Mouse (Mus musculus) embryonic facial prominence, embryonic 13.5 days (tissue): ENCODE measurements around the gene Cog2. TPM values are rescaled to one million over a fixed set of nuclear protein-coding genes. Genes with fewer than 3 reads are reported as not detected.
A peak's percentile ranks its signal among the peaks of the same experiment; 100 is the strongest.

Experiments used
- ATAC-seq: fragments of 200-750 bp; cut with Nextera tagmentation; 2 replicates; pipeline ENCODE4 v1.8.0; 2017; ENCODE audit warnings: low read depth; ENCODE audit not compliant: insufficient number of reproducible peaks, insufficient read depth, low FRiP score, low TSS enrichment
- H3K27ac ChIP-seq: fragments of 300-500 bp; sonication (generic); 2 replicates; pipeline ENCODE4 v1.5.1; 2015; ENCODE audit warnings: moderate library complexity, mild to moderate bottlenecking, inconsistent platforms
- H3K27me3 ChIP-seq: fragments of 300-500 bp; sonication (generic); 2 replicates; pipeline ENCODE4 v1.6.1; 2015; ENCODE audit warnings: mild to moderate bottlenecking, inconsistent platforms
- H3K36me3 ChIP-seq: fragments of 300-500 bp; sonication (generic); 2 replicates; pipeline ENCODE4 v1.6.1; 2015; ENCODE audit warnings: mild to moderate bottlenecking, inconsistent platforms
- H3K4me1 ChIP-seq: fragments of 300-500 bp; sonication (generic); 2 replicates; pipeline ENCODE4 v1.6.1; 2015; ENCODE audit warnings: inconsistent platforms
- H3K4me2 ChIP-seq: fragments of 300-500 bp; sonication (generic); 2 replicates; pipeline ENCODE4 v1.6.1; 2015; ENCODE audit warnings: moderate library complexity, mild to moderate bottlenecking, inconsistent platforms
- H3K4me3 ChIP-seq: fragments of 300-500 bp; sonication (generic); 2 replicates; pipeline ENCODE4 v1.5.1; 2015; ENCODE audit warnings: mild to moderate bottlenecking, inconsistent platforms
- H3K9ac ChIP-seq: fragments of 300-500 bp; sonication (generic); 2 replicates; pipeline ENCODE4 v1.6.1; 2015; ENCODE audit warnings: mild to moderate bottlenecking, inconsistent platforms
- H3K9me3 ChIP-seq: fragments of 300-500 bp; sonication (generic); 2 replicates; pipeline ENCODE4 v1.6.1; 2016; ENCODE audit warnings: inconsistent platforms
- WGBS: fragments of 180-500 bp; shearing (Covaris S2); methylation state at CpG from one replicate; pipeline ENCODE4 v1.1.7; 2015; ENCODE audit warnings: mixed read lengths; 5-methylcytosine and 5-hydroxymethylcytosine counted together
- polyA plus RNA-seq: library from polyadenylated mRNA; unstranded; fragments of >200 nt; fragmentation: Nextera tagmentation; extraction: Ambion mirVana; gene quantifications from 2 replicates; pipeline ENCODE4 v1.2.1, GENCODE M21; 2015

Gene Cog2
- polyA plus RNA-seq, 1 experiment from 2014 or later, result 39.7 TPM

DNA sequence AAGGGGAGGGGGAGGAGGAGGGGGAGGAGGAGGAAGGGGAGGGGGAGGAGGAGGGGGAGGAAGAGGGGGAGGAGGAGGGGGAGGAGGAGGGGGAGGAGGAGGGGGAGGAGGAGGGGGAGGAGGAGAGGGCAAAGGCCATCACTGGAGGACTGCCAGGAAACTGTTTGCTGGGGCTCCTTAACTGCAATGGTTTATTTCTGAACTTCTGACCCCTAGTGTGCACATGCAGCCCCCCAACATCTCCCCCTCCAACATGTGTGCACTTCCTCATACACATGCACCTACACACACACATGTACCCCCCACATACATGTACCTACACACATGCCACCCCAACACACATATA, 51.8 kb downstream of the Cog2 start:
- H3K36me3 ChIP-seq, result no peaks in the 10 kb centered on the region
- no peak overlapping the region for H3K4me3 ChIP-seq
- H3K9me3 ChIP-seq, result no peaks in the 10 kb centered on the region
- no peak overlapping the region for H3K9ac ChIP-seq
- H3K4me1 ChIP-seq, result peaks cover 24% of the 10 kb centered on the region
- ATAC-seq, result no peak
- H3K27me3 ChIP-seq, result no peaks in the 10 kb centered on the region
- no peak overlapping the region for H3K4me2 ChIP-seq
- H3K27ac ChIP-seq, result no peak overlapping the region; the same call in 1 of the 2 replicates

DNA sequence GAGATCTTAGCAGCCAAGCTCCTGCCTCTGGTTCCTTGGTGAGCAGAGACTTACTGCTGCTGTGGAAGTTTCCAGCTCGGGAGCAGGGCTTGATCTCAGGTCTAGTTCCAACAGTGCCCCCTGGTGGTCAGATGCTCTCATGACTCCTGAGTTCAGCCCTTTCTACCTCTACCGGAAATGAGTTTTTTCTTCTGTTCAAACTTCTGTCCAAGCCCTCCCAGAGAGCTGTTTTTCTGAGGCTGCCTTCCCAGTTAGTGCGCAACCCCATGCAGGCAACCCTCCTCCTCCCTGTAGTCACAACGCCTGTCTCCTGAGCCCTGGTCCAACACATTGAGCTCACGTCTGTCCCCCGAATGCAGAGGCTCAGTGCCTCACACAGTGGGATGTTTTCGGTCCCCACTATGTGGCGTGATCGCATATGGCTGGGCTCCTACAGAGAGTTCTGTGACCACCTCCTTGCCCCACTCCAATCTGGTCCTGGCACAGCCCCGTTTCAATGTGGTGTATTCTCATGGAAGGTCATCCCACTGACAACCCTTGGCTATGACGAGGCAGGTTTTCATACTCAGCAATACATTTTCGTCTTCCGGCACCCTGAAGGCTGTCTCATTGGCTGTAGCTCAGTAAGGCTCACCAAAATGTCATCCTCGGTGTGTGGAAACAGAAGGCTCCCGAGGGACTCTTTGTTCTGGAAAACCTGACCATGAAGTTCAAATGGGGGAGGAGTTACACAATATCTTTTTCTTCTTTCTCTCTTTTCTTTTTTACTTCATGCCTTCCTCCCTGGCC, 53.2 kb downstream of the Cog2 start:
- 61% methylated on average over 15 of the region's 15 CpGs for WGBS
- no peaks in the 10 kb centered on the region for H3K36me3 ChIP-seq
- no peak overlapping the region for H3K9ac ChIP-seq
- no peaks in the 10 kb centered on the region for H3K9me3 ChIP-seq
- peaks cover 24% of the 10 kb centered on the region for H3K4me1 ChIP-seq
- no peak overlapping the region for H3K4me3 ChIP-seq
- no peak overlapping the region for H3K4me2 ChIP-seq
- ATAC-seq, result no peak
- no peak overlapping the region for H3K27ac ChIP-seq
- H3K27me3 ChIP-seq, result no peaks in the 10 kb centered on the region

DNA sequence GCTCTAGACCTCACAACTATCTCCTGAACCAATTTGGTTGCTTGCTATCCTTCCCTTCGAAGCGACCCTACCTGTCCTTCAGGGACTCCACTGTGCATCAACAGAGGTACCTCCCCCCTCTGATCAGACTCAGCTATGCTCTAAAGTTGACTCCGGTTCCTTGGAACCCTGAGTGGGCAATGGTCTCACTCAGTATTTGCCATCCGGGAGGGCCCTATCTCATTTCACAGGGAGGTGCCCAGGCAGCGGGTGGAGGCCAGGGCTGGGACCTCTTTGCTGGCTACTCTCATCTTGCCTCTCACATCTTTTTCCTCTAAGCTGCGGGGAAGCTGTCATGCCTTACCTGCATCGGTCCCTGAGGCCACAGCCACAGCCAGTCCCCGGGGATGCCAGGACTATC, 55.2 kb downstream of the Cog2 start, which contains the start of gene Capn9:
TSS of gene Capn9 (plus strand) at position 301 of the 400 bp plus-strand sequence.
- H3K4me3 ChIP-seq, result no peak within 1 kb of the TSS
- H3K4me2 ChIP-seq, result no peak within 1 kb of the TSS
- H3K27ac ChIP-seq, result no peak within 1 kb of the TSS
- no peak for ATAC-seq
- peaks cover 22% of the 10 kb centered on the region for H3K4me1 ChIP-seq
- WGBS, result 89% methylated on average over 8 of the region's 8 CpGs
- no peaks in the 10 kb centered on the region for H3K27me3 ChIP-seq
- no peaks in the 10 kb centered on the region for H3K9me3 ChIP-seq
- no peak within 1 kb of the TSS for H3K9ac ChIP-seq
- H3K36me3 ChIP-seq, result no peaks in the 10 kb centered on the region

DNA sequence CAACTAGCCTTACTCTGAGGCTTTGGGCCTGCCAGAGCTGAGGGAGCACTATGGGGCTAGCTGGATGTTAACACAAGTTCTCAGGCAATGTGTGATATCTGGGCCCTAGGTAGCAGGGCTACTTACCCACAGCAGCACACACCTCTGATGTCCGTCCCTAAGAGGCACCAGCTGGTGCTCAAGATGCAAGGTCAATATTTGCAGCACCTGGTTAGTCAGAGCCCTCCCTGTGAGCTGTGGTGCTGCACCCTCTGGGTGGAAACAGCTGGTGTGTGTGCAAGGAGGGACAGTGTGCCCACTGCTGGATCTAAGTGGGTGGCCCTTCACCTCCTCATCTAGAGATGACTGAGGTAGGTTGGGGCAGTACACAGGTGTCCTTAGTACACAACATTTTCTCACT, 56.2 kb downstream of the Cog2 start:
- no peak overlapping the region for H3K9ac ChIP-seq
- H3K27me3 ChIP-seq, result no peaks in the 10 kb centered on the region
- no peak overlapping the region for H3K27ac ChIP-seq
- H3K4me2 ChIP-seq, result no peak overlapping the region
- peaks cover 15% of the 10 kb centered on the region for H3K4me1 ChIP-seq
- WGBS, result 67% methylated on average over 1 of the region's 1 CpGs
- H3K9me3 ChIP-seq, result no peaks in the 10 kb centered on the region
- ATAC-seq, result no peak
- H3K36me3 ChIP-seq, result no peaks in the 10 kb centered on the region
- no peak overlapping the region for H3K4me3 ChIP-seq

DNA sequence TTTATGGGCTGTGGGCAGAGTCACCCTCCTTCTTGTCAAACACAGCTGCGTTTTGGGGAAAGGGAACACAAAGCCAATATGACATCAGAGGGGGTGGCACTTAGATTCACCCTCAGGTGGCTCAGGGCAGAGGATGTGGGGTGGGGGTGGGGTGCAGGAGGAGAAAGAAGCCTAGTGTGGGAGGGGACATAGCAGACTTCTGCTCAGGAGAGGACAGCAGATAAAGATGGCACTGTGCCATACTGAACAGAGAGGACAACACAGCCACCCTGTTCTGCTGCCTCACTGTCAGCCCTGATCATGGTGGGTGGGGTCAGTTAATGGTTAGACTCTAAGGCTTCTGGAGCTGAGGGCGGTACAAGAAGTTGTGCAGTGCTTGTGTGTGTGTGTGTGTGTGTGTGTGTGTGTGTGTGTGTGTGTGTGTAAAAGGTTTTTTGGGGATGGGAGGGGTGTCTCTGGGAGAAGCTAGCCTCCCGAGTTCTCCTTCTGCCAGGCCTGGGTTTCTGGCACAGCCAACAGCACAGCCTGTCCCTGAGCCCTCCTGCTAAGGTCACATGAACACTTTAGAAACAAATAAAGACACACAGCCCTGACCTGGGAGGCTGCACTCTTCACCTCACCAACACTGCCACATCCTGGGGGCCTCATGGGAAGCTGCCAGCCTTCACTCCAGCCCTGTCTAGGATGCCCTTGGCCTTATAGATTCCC, 65.3 kb downstream of the Cog2 start:
- Histone ChIP-seq H3K4me1 (peaks cover 7% of the 10 kb centered on the region; the same call in 1 of the 2 replicates), H3K4me3 (no peak overlapping the region), H3K27ac (no peak overlapping the region), H3K9ac (0 out of 2 replicates have a peak overlapping the region, but pooled peaks have one; percentile 3), H3K9me3 (no peaks in the 10 kb centered on the region), H3K4me2 (no peak overlapping the region), H3K27me3 (no peaks in the 10 kb centered on the region), H3K36me3 (no peaks in the 10 kb centered on the region)
- no peak for ATAC-seq
- WGBS, result 51% methylated on average over 3 of the region's 3 CpGs

DNA sequence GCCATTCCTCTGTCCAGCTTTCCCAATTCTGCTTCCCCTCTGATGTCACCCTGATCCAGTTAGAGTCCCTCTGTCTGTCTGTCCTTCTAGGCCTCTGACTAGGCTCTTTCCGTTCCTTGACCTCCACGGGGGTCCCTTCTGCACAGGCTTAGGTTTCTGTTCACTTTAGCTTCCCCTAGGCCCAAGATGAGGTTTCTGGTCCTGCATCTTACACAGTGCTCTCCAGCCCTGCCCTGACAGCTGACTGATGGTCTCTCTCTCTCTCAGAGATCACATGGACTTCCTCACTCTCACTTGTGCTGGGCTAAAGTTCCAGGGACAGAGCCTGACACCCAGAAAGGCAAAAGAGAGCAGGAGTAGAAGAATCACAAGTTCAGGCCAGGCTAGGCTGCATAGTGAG, 66.0 kb downstream of the Cog2 start:
- no peaks in the 10 kb centered on the region for H3K36me3 ChIP-seq
- H3K4me3 ChIP-seq, result no peak overlapping the region
- peaks cover 7% of the 10 kb centered on the region; the same call in 1 of the 2 replicates for H3K4me1 ChIP-seq
- H3K9me3 ChIP-seq, result no peaks in the 10 kb centered on the region
- H3K27me3 ChIP-seq, result no peaks in the 10 kb centered on the region
- no peak for ATAC-seq
- no peak overlapping the region for H3K4me2 ChIP-seq
- H3K27ac ChIP-seq, result no peak overlapping the region
- WGBS, result 75% methylated on average over 2 of the region's 2 CpGs
- H3K9ac ChIP-seq, result no peak overlapping the region

DNA sequence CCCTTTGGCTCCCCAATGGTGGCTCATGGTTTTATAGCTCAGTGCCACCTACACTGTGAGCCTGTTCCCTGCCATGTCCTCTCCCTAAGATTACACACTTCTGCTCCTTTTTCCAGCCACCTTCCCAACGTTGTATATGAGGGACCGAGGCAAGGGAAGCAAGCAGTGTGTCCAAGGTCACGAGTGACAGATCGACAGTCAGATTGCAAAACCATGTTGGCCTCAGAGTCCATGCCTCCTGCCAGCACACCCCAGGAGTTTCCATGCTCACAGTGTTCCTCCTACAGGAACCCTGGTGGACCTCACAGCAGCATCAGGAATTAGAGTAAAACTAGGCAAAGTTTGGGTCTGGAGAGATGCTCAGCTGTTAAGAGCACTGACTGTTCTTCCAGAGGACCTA, 68.8 kb downstream of the Cog2 start:
- no peak overlapping the region for H3K4me3 ChIP-seq
- H3K9ac ChIP-seq, result no peak overlapping the region
- no peaks in the 10 kb centered on the region for H3K36me3 ChIP-seq
- peaks cover 7% of the 10 kb centered on the region; the same call in 1 of the 2 replicates for H3K4me1 ChIP-seq
- no peaks in the 10 kb centered on the region for H3K9me3 ChIP-seq
- no peak for ATAC-seq
- no peak overlapping the region for H3K4me2 ChIP-seq
- H3K27ac ChIP-seq, result no peak overlapping the region
- WGBS, result 80% methylated on average over 4 of the region's 4 CpGs
- no peaks in the 10 kb centered on the region for H3K27me3 ChIP-seq

Other genes with a start within 250 kb of the Cog2 start
- gene Pgbd5, start 81.1 kb upstream of the Cog2 start, polyA plus RNA-seq, result 2.0 and 2.6 TPM in 2 replicates
- 0.28 and 1.9 TPM in 2 replicates for gene Agt, start 48.9 kb downstream of the Cog2 start, polyA plus RNA-seq
- 0.08 TPM in 1 of 2 replicates, not detected in the other for gene Capn9, start 55.3 kb downstream of the Cog2 start, polyA plus RNA-seq
- gene 2310022B05Rik, start 142.6 kb downstream of the Cog2 start, polyA plus RNA-seq, result 29.0 and 29.9 TPM in 2 replicates
- 39.5 and 39.6 TPM in 2 replicates for gene Ttc13, start 201.2 kb downstream of the Cog2 start, polyA plus RNA-seq
- 27.0 and 30.1 TPM in 2 replicates for gene Arv1, start 201.4 kb downstream of the Cog2 start, polyA plus RNA-seq
- gene Fam89a, start 231.1 kb downstream of the Cog2 start, polyA plus RNA-seq, result 2.8 and 2.9 TPM in 2 replicates